Mouse (Mus musculus) megakaryocyte, embryonic 14.5 days (primary cell): ENCODE results near the gene Fos.

Experiments used
- FLI1 ChIP-seq: IDR thresholded peaks from 2 replicates; pipeline ENCODE4 v1.6.1; 2012; ENCODE audit warnings: low read length, inconsistent platforms, mixed read lengths
- GATA1 ChIP-seq: IDR thresholded peaks from 3 replicates; pipeline ENCODE4 v1.6.1; 2012; ENCODE audit warnings: mixed read lengths, low read length, inconsistent platforms, borderline replicate concordance

- TF ChIP-seq GATA1 (no peak), FLI1 (no peak)
Observed at GRCm38 (mm10) chr12:85474298-85475231, 875 bp downstream of the Fos start.
